Mouse (Mus musculus) right cerebral cortex, postnatal 36 days (tissue): Measurements from ENCODE around the gene Itga1.
A peak's percentile ranks its signal among the peaks of the same experiment; 100 is the strongest.

Source experiments
- DNase-seq, 2 experiments: peaks; one replicate each; pipeline ENCODE4 v3.0.0; 2022; ENCODE audit warnings: low spot score in 2 of 2, mixed read lengths in 1 of 2

Itga1 gene

GRCm38 (mm10) chr13:115101355-115102191, at the start of gene Itga1, which contains the start of gene Gm49395:
Itga1 (minus strand) TSS chr13:115101964.
Gm49395 (minus strand) TSS chr13:115101921.
- DNase-seq, result peak; percentile 8 to 22

GRCm38 (mm10) chr13:115150602-115151001, 48.8 kb upstream of the Itga1 start:
- DNase-seq, result no peak

GRCm38 (mm10) chr13:115149849-115150248, 48.1 kb upstream of the Itga1 start:
- no peak for DNase-seq

- DNase-seq, result no peak
Observed at GRCm38 (mm10) chr13:115143575-115143974, 41.8 kb upstream of the Itga1 start.

GRCm38 (mm10) chr13:115142066-115142465, 40.3 kb upstream of the Itga1 start:
- DNase-seq, result no peak

- no peak for DNase-seq
Observed at GRCm38 (mm10) chr13:115138513-115138912, 36.7 kb upstream of the Itga1 start.

GRCm38 (mm10) chr13:115136761-115137160, 35.0 kb upstream of the Itga1 start:
- DNase-seq, result no peak

- DNase-seq, result no peak
Observed at GRCm38 (mm10) chr13:115132435-115132834, 30.7 kb upstream of the Itga1 start.

GRCm38 (mm10) chr13:115131381-115131780, 29.6 kb upstream of the Itga1 start:
- no peak for DNase-seq

GRCm38 (mm10) chr13:115130035-115130434, 28.3 kb upstream of the Itga1 start:
- no peak for DNase-seq

GRCm38 (mm10) chr13:115127826-115128225, 26.1 kb upstream of the Itga1 start:
- DNase-seq, result no peak

GRCm38 (mm10) chr13:115126534-115126933, 24.8 kb upstream of the Itga1 start:
- no peak for DNase-seq

- no peak for DNase-seq
Observed at GRCm38 (mm10) chr13:115125130-115125529, 23.4 kb upstream of the Itga1 start.

- DNase-seq, result no peak
Observed at GRCm38 (mm10) chr13:115124521-115124920, 22.8 kb upstream of the Itga1 start.

GRCm38 (mm10) chr13:115118756-115119155, 17.0 kb upstream of the Itga1 start:
- no peak for DNase-seq

GRCm38 (mm10) chr13:115118195-115118594, 16.4 kb upstream of the Itga1 start:
- no peak for DNase-seq

GRCm38 (mm10) chr13:115116930-115117621, 15.3 kb upstream of the Itga1 start:
- no peak for DNase-seq

GRCm38 (mm10) chr13:115109628-115110027, 7.9 kb upstream of the Itga1 start:
- DNase-seq, result no peak

GRCm38 (mm10) chr13:115107436-115107835, 5.7 kb upstream of the Itga1 start:
- DNase-seq, result no peak

GRCm38 (mm10) chr13:115106183-115106582, 4.4 kb upstream of the Itga1 start:
- no peak for DNase-seq

GRCm38 (mm10) chr13:115102754-115103153, 990 bp upstream of the Itga1 start:
- no peak for DNase-seq

GRCm38 (mm10) chr13:115100381-115101177, 1.2 kb downstream of the Itga1 start:
- no peak for DNase-seq
